14 mouse cellular contexts compared by ENCODE assay signal in genomic region chr19:45422276-45422675, GRCm38 (mm10). TPM values are rescaled to one million over a fixed set of nuclear protein-coding genes. Genes with fewer than 3 reads are reported as not detected.
A peak's percentile ranks its signal among the peaks of the same experiment; 100 is the strongest.
DNase-seq lines count a peak whose midpoint lies in the region; ATAC-seq and TF ChIP-seq lines count a peak whose summit lies in the region.
"Had no signal": no experiment of that assay in that cellular context is flagged by ENCODE, and none has a peak within 500 bp of the region (broad histone marks: within the 10 kb centered on the region; RNA-seq: fewer than 3 reads in every experiment).

No protein-coding gene starts in this region.

- H3K9me3 ChIP-seq in intestine, postnatal 0 days (ENCODE audit: control insufficient read depth), result no peaks in the 10 kb centered on the region
- no peaks in the 10 kb centered on the region for H3K9me3 ChIP-seq in intestine, embryonic 16.5 days (ENCODE audit: control insufficient read depth, low read length)
- H3K9me3 ChIP-seq in forebrain, embryonic 16.5 days (ENCODE audit: control insufficient read depth, low read length), result no peaks in the 10 kb centered on the region
- H3K9me3 ChIP-seq: heart, embryonic 13.5 days; hindbrain, embryonic 12.5 days had no signal

- no peak overlapping the region for H3K4me3 ChIP-seq in intestine, postnatal 0 days (ENCODE audit: low read depth, low read length)
- H3K4me3 ChIP-seq in intestine, embryonic 16.5 days (ENCODE audit: low read length), result no peak overlapping the region
- no peak overlapping the region for H3K4me3 ChIP-seq in forebrain, embryonic 16.5 days (replicated peaks; ENCODE audit: low read length)
- H3K4me3 ChIP-seq: heart, embryonic 13.5 days; hindbrain, embryonic 12.5 days had no signal

- no peak for ATAC-seq in intestine, postnatal 0 days
- no peak; the same call in 1 of the 2 replicates for ATAC-seq in intestine, embryonic 16.5 days
- no peak for ATAC-seq in forebrain, embryonic 16.5 days

- H3K4me2 ChIP-seq in intestine, postnatal 0 days (replicated peaks; ENCODE audit: low read depth), result peak overlapping the region; percentile 38; the same call in 1 of the 2 replicates
- H3K4me2 ChIP-seq in intestine, embryonic 16.5 days (ENCODE audit: low read depth, low read length), result no peak overlapping the region
- no peak overlapping the region for H3K4me2 ChIP-seq in forebrain, embryonic 16.5 days (ENCODE audit: low read length)
- H3K4me2 ChIP-seq: heart, embryonic 13.5 days; hindbrain, embryonic 12.5 days had no signal

- H3K27ac ChIP-seq in intestine, postnatal 0 days (ENCODE audit: low read depth, low read length), result no peak overlapping the region
- H3K27ac ChIP-seq in intestine, embryonic 16.5 days (ENCODE audit: low read length), result no peak overlapping the region
- H3K27ac ChIP-seq in forebrain, embryonic 16.5 days (ENCODE audit: low read length), result no peak overlapping the region
- H3K27ac ChIP-seq: heart, embryonic 13.5 days; hindbrain, embryonic 12.5 days had no signal

- H3K4me1 ChIP-seq in intestine, postnatal 0 days (replicated peaks; ENCODE audit: control insufficient read depth, insufficient read depth, low read length), result no peaks in the 10 kb centered on the region
- H3K4me1 ChIP-seq in intestine, embryonic 16.5 days (ENCODE audit: control insufficient read depth, insufficient read depth, low read length), result no peaks in the 10 kb centered on the region
- H3K4me1 ChIP-seq in forebrain, embryonic 16.5 days (replicated peaks; ENCODE audit: control insufficient read depth, insufficient read depth, low read length), result peaks cover 4% of the 10 kb centered on the region

- no peaks in the 10 kb centered on the region for H3K27me3 ChIP-seq in intestine, postnatal 0 days (replicated peaks; ENCODE audit: control insufficient read depth, insufficient read depth, low read length)
- no peaks in the 10 kb centered on the region for H3K27me3 ChIP-seq in intestine, embryonic 16.5 days (replicated peaks; ENCODE audit: control insufficient read depth, insufficient read depth, low read length)
- no peaks in the 10 kb centered on the region for H3K27me3 ChIP-seq in forebrain, embryonic 16.5 days (replicated peaks; ENCODE audit: control insufficient read depth, insufficient read depth, low read length)
- H3K27me3 ChIP-seq: heart, embryonic 13.5 days; hindbrain, embryonic 12.5 days had no signal

- 35% methylated on average over 7 of the region's 7 CpGs for WGBS in intestine, postnatal 0 days
- WGBS in intestine, embryonic 16.5 days, result 46% methylated on average over 7 of the region's 7 CpGs
- 41% methylated on average over 7 of the region's 7 CpGs for WGBS in forebrain, embryonic 16.5 days

- TF ChIP-seq CTCF in intestine, postnatal 0 days (IDR thresholded peaks at IDR 0.05; ENCODE audit: low read depth), result no peak

- H3K9ac ChIP-seq in intestine, postnatal 0 days (ENCODE audit: low read depth, low read length), result no peak overlapping the region
- H3K9ac ChIP-seq in intestine, embryonic 16.5 days (ENCODE audit: low read depth, low read length), result no peak overlapping the region
- no peak overlapping the region for H3K9ac ChIP-seq in forebrain, embryonic 16.5 days (replicated peaks; ENCODE audit: low read depth, low read length)
- H3K9ac ChIP-seq: heart, embryonic 13.5 days; hindbrain, embryonic 12.5 days had no signal

- H3K36me3 ChIP-seq in intestine, postnatal 0 days (ENCODE audit: control insufficient read depth, insufficient read depth), result no peaks in the 10 kb centered on the region; the same call in 1 of the 2 replicates
- 0 out of 2 replicates have a peak, but pooled peaks cover 3% of the 10 kb centered on the region for H3K36me3 ChIP-seq in intestine, embryonic 16.5 days (ENCODE audit: control insufficient read depth, insufficient read depth, low read length)
- no peaks in the 10 kb centered on the region for H3K36me3 ChIP-seq in forebrain, embryonic 16.5 days (ENCODE audit: control insufficient read depth, insufficient read depth)

- DNase-seq in forelimb bud, embryonic 11.5 days (ENCODE audit: low read depth, low spot score), result peak; percentile 59
- peak; percentile 34 to 68 for DNase-seq in kidney, postnatal 25 days
- peak; percentile 26 for DNase-seq in mesoderm, embryonic 11.5 days (ENCODE audit: low read depth, low spot score)
- DNase-seq in lung, postnatal 4 days, result no peak
- DNase-seq in thymus, adult 18-20 months, result no peak
- DNase-seq: adrenal gland, postnatal 36 days; cerebellum, adult 9-10 months; gastrocnemius, postnatal 25 days; lung, postnatal 36 days had no signal

RNA-seq across cellular contexts. Expression of gene Btrc, which starts 58.7 kb away (rescaled TPM):
- polyA plus RNA-seq in intestine, postnatal 0 days (2015; fragmentation: Nextera tagmentation; extraction: Ambion mirVana), result 11.9 and 12.3 TPM in 2 replicates
- 28.7 and 30.4 TPM in 2 replicates for polyA plus RNA-seq in intestine, embryonic 16.5 days (2015; fragmentation: Nextera tagmentation; extraction: Ambion mirVana)
- polyA plus RNA-seq in forebrain, embryonic 16.5 days (2015; fragmentation: Nextera tagmentation; extraction: Ambion mirVana), result 65.1 and 65.8 TPM in 2 replicates

Comparison
In these comparisons a context has a peak if more than half of its experiments do, and no peak if none do; other contexts are left out.
1. DNase-seq: peak in forelimb bud, embryonic 11.5 days (single experiment), kidney, postnatal 25 days (2 of 2) and mesoderm, embryonic 11.5 days (single experiment); none in lung, postnatal 4 days (0 of 2) and thymus, adult 18-20 months (0 of 2).